Mouse (Mus musculus): Measurements from ENCODE around the gene Coil.

DNA sequence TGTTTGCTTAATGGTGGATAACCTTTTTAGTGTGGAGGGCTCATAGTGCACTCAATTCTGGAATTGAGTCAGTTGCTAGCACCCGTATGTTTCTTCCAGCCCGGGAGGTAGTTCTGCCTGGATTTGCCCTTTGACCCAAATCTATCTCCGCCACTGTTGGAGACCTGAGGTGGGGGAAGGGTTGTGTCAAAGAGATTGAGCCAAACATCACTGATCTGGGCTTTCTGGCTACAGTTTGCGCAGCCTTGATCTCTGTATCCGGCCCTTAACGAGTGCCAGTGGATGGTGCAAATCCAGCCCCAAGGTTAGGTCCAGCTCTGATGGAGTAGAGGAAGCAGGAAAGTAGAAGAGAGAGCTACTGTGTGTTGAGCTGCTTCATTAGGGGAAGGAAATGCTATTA lies 33.0 kb downstream of the Coil start:
- TF ChIP-seq ZC3H11A (IDR thresholded peaks at IDR 0.05; ENCODE audit: borderline replicate concordance, low read depth, low read length) (no peak), MAFK (IDR thresholded peaks at IDR 0.05; ENCODE audit: insufficient read depth, low read depth, low read length) (no peak)
